Mouse (Mus musculus): ENCODE measurements around the gene Slc5a1.

Gene Slc5a1

GRCm38 (mm10) chr5:33193567-33193966 lies 89.5 kb downstream of the Slc5a1 start:
- DNase-seq (ENCODE audit: low spot score in 2 of 2): no peak

- DNase-seq (ENCODE audit: low spot score in 2 of 2): no peak
Observed at GRCm38 (mm10) chr5:33195246-33195852, 91.3 kb downstream of the Slc5a1 start.

GRCm38 (mm10) chr5:33200071-33200470 lies 96.1 kb downstream of the Slc5a1 start:
- no peak for DNase-seq (ENCODE audit: low spot score in 2 of 2)

GRCm38 (mm10) chr5:33201697-33202096 lies 97.7 kb downstream of the Slc5a1 start:
- DNase-seq (ENCODE audit: low spot score in 2 of 2): no peak

- no peak for DNase-seq (ENCODE audit: low spot score in 2 of 2)
Observed at GRCm38 (mm10) chr5:33202516-33203170, 98.6 kb downstream of the Slc5a1 start.

GRCm38 (mm10) chr5:33203171-33203565 lies 99.1 kb downstream of the Slc5a1 start:
- no peak for DNase-seq (ENCODE audit: low spot score in 2 of 2)

GRCm38 (mm10) chr5:33203691-33204242 lies 99.7 kb downstream of the Slc5a1 start:
- peak; percentile 57 to 69 for DNase-seq (ENCODE audit: low spot score in 2 of 2)

- DNase-seq (ENCODE audit: low spot score in 2 of 2): no peak
Observed at GRCm38 (mm10) chr5:33204284-33204683, 100.3 kb downstream of the Slc5a1 start.

GRCm38 (mm10) chr5:33206328-33206727 lies 102.3 kb downstream of the Slc5a1 start:
- no peak for DNase-seq (ENCODE audit: low spot score in 2 of 2)

- DNase-seq (ENCODE audit: low spot score in 2 of 2): no peak
Observed at GRCm38 (mm10) chr5:33207136-33207535, 103.1 kb downstream of the Slc5a1 start.

GRCm38 (mm10) chr5:33208533-33209245 lies 104.7 kb downstream of the Slc5a1 start:
- DNase-seq (ENCODE audit: low spot score in 2 of 2): no peak

- DNase-seq (ENCODE audit: low spot score in 2 of 2): no peak
Observed at GRCm38 (mm10) chr5:33210515-33210914, 106.5 kb downstream of the Slc5a1 start.

GRCm38 (mm10) chr5:33211254-33211653 lies 107.2 kb downstream of the Slc5a1 start:
- DNase-seq (ENCODE audit: low spot score in 2 of 2): no peak

Data from natural killer cell, adult 2 months (primary cell).